15 mouse cellular contexts compared by ENCODE assay signal in genomic region chr6:109552316-109552715, GRCm38 (mm10).
"Had no signal": no experiment of that assay in that cellular context is flagged by ENCODE, and none has a peak within 500 bp of the region (broad histone marks: within the 10 kb centered on the region; RNA-seq: fewer than 3 reads in every experiment).

No protein-coding gene starts in this region.

- H3K9ac ChIP-seq: neural tube, embryonic 15.5 days; stomach, embryonic 15.5 days had no signal

- H3K36me3 ChIP-seq: neural tube, embryonic 15.5 days; stomach, embryonic 15.5 days had no signal

- H3K9me3 ChIP-seq: neural tube, embryonic 15.5 days; stomach, embryonic 15.5 days had no signal

- H3K27me3 ChIP-seq: stomach, embryonic 15.5 days had no signal

- H3K4me3 ChIP-seq: neural tube, embryonic 15.5 days; stomach, embryonic 15.5 days had no signal

- H3K4me2 ChIP-seq: neural tube, embryonic 15.5 days; stomach, embryonic 15.5 days had no signal

- H3K4me1 ChIP-seq: neural tube, embryonic 15.5 days; stomach, embryonic 15.5 days had no signal

- H3K27ac ChIP-seq: neural tube, embryonic 15.5 days; stomach, embryonic 15.5 days; stomach, postnatal 0 days had no signal

- DNase-seq: retina, postnatal 1 day; right cerebral cortex, adult 18-20 months; right cerebral cortex, postnatal 14 days; right cerebral cortex, postnatal 25 days; right cerebral cortex, postnatal 4 days; spleen, adult 18-20 months; thymus, adult 18-20 months; thymus, adult 2 months; thymus, postnatal 14 days; thymus, postnatal 25 days; thymus, postnatal 36 days; thymus, postnatal 4 days had no signal
